Mouse (Mus musculus): ENCODE results near the gene Trappc1. TPM values are rescaled to one million over a fixed set of nuclear protein-coding genes. Genes with fewer than 3 reads are reported as not detected.
"Not testable (repeated sequence)": the region's sequence is repeated elsewhere in the genome, so short reads cannot be mapped to it uniquely, and the experiment has no call there.

Gene Trappc1
- total RNA-seq (2021) = 10 to 100 TPM; 54.0 to 61.4 TPM
- long read RNA-seq, experiment 1, transcript Trappc1-202 (4 exons, 759 nt) = minor isoform, 17 of 44 reads
- long read RNA-seq, experiment 1, transcript Trappc1-203 (5 exons, 751 nt) = major isoform, 24 of 44 reads
- long read RNA-seq, experiment 1, partial matches to known transcripts = 1 of 44 reads
- long read RNA-seq, experiment 1, other reads (novel, unspliced or antisense) = 2 of 44 reads
- long read RNA-seq, experiment 2, transcript Trappc1-203 (5 exons, 751 nt) = major isoform, 16 of 30 reads
- long read RNA-seq, experiment 2, transcript Trappc1-202 (4 exons, 759 nt) = minor isoform, 10 of 30 reads
- long read RNA-seq, experiment 2, partial matches to known transcripts = 1 of 30 reads
- long read RNA-seq, experiment 2, other reads (novel, unspliced or antisense) = 3 of 30 reads

GRCm38 (mm10) chr11:69323667-69324111, at the start of gene Trappc1, which contains the start of gene Cntrob:
Gene Trappc1 (plus strand): TSS chr11:69323980.
Gene Cntrob (minus strand): TSS chr11:69323775.
- intact Hi-C loops (cut with DNase I) = loop anchor here (2.0 kb wide), 1 partner anchor 45 kb away; the partner anchor contains the start of gene Chd3
- peak; percentile 99 for DNase-seq

GRCm38 (mm10) chr11:69275650-69276049, 48.1 kb upstream of the Trappc1 start:
- no peak for DNase-seq
- intact Hi-C loops (cut with DNase I) = no loop called here

- intact Hi-C loops (cut with DNase I) = no loop called here
- DNase-seq = peak in 1 of 2 experiments; percentile 25
These were observed 47.7 kb upstream of the Trappc1 start for GRCm38 (mm10) chr11:69276081-69276480.

- no peak for DNase-seq
- intact Hi-C loops (cut with DNase I) = no loop called here
These were observed 46.5 kb upstream of the Trappc1 start for GRCm38 (mm10) chr11:69277267-69277666.

- no peak for DNase-seq
- intact Hi-C loops (cut with DNase I) = no loop called here
These were observed 32.7 kb upstream of the Trappc1 start for GRCm38 (mm10) chr11:69291111-69291510.

GRCm38 (mm10) chr11:69295286-69295685, 28.5 kb upstream of the Trappc1 start:
- no peak for DNase-seq
- intact Hi-C loops (cut with DNase I) = no loop called here

- intact Hi-C loops (cut with DNase I) = no loop called here
- DNase-seq = no peak
These were observed 26.0 kb upstream of the Trappc1 start for GRCm38 (mm10) chr11:69297799-69298198.

- intact Hi-C loops (cut with DNase I) = no loop called here
- DNase-seq = no peak
These were observed 25.5 kb upstream of the Trappc1 start for GRCm38 (mm10) chr11:69298231-69298630.

GRCm38 (mm10) chr11:69302817-69303216, 21.0 kb upstream of the Trappc1 start:
- intact Hi-C loops (cut with DNase I) = no loop called here
- DNase-seq = no peak

- intact Hi-C loops (cut with DNase I) = no loop called here
- no peak for DNase-seq
These were observed 18.5 kb upstream of the Trappc1 start for GRCm38 (mm10) chr11:69305291-69305690.

GRCm38 (mm10) chr11:69306039-69306438, 17.7 kb upstream of the Trappc1 start:
- no peak for DNase-seq
- intact Hi-C loops (cut with DNase I) = no loop called here

GRCm38 (mm10) chr11:69311266-69311665, 12.5 kb upstream of the Trappc1 start:
- intact Hi-C loops (cut with DNase I) = no loop called here
- DNase-seq = peak; percentile 42 to 53

GRCm38 (mm10) chr11:69316361-69316760, 7.4 kb upstream of the Trappc1 start:
- intact Hi-C loops (cut with DNase I) = no loop called here
- no peak for DNase-seq

- intact Hi-C loops (cut with DNase I); DNase-seq: not testable (repeated sequence)
These were observed 5.8 kb upstream of the Trappc1 start for GRCm38 (mm10) chr11:69318000-69318399.

GRCm38 (mm10) chr11:69321580-69321979, 2.2 kb upstream of the Trappc1 start:
- DNase-seq = no peak
- intact Hi-C loops (cut with DNase I) = no loop called here

GRCm38 (mm10) chr11:69322010-69322409, 1.8 kb upstream of the Trappc1 start:
- no peak for DNase-seq
- intact Hi-C loops (cut with DNase I) = no loop called here

- no peak for DNase-seq
- intact Hi-C loops (cut with DNase I) = no loop called here
These were observed 898 bp upstream of the Trappc1 start for GRCm38 (mm10) chr11:69322693-69323471.

- DNase-seq = no peak
- intact Hi-C loops (cut with DNase I) = loop anchor here (2.0 kb wide), 1 partner anchor 44 kb away; the partner anchor contains the start of gene Chd3
These were observed 969 bp downstream of the Trappc1 start for GRCm38 (mm10) chr11:69324749-69325148.

GRCm38 (mm10) chr11:69325628-69326407, 2.0 kb downstream of the Trappc1 start, which contains the start of gene Kcnab3:
Gene Kcnab3 (plus strand): TSS chr11:69326258.
- intact Hi-C loops (cut with DNase I) = loop anchor here (2.0 kb wide), 1 partner anchor 43 kb away; the partner anchor contains the start of gene Chd3
- peak; percentile 84 to 88 for DNase-seq
